8 mouse cellular contexts compared by ENCODE assay signal in the genomic region with DNA sequence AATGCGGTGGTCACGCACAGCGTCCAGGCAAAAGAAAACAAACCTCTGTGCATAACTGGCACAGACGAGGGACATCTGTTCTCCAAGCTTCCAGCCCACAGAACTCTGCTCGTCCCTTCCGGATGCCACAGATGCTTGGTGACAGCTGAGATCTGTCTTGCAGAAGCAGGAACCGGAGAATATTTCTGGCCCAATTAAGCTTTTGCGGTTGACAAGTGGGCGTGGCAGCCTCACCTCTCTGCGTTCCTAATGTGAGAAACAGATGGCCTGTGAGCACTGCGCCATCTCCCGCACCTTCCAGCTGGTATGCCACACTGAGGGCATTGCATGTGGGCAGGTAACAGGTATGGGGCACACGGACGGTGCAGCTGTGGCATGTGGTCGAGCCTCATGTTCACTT. TPM values are rescaled to one million over a fixed set of nuclear protein-coding genes. Genes with fewer than 3 reads are reported as not detected.
DNase-seq lines count a peak whose midpoint lies in the region; ATAC-seq and TF ChIP-seq lines count a peak whose summit lies in the region.

No protein-coding gene starts in this region.

- H3K27me3 ChIP-seq in forebrain, postnatal 0 days (ENCODE audit: insufficient read depth, low read length), result no peaks in the 10 kb centered on the region
- no peaks in the 10 kb centered on the region for H3K27me3 ChIP-seq in forebrain, embryonic 12.5 days
- H3K27me3 ChIP-seq in embryonic facial prominence, embryonic 14.5 days (replicated peaks; ENCODE audit: control insufficient read depth, insufficient read depth, low read length), result no peaks in the 10 kb centered on the region

- WGBS in forebrain, postnatal 0 days, result 59% methylated on average over 15 of the region's 15 CpGs
- 68% methylated on average over 15 of the region's 15 CpGs for WGBS in forebrain, embryonic 12.5 days
- WGBS in embryonic facial prominence, embryonic 14.5 days, result 35% methylated on average over 15 of the region's 15 CpGs

- intact Hi-C loops in gastrocnemius, postnatal 14 days (cut with DNase I; ENCODE audit: low total_unique reads), result no loop called here
- intact Hi-C loops in heart, postnatal 36 days (cut with DNase I), result no loop called here

- H3K4me1 ChIP-seq in forebrain, postnatal 0 days (ENCODE audit: insufficient read depth), result 0 out of 2 replicates have a peak, but pooled peaks cover 3% of the 10 kb centered on the region
- H3K4me1 ChIP-seq in forebrain, embryonic 12.5 days, result no peaks in the 10 kb centered on the region
- H3K4me1 ChIP-seq in embryonic facial prominence, embryonic 14.5 days (ENCODE audit: control insufficient read depth, insufficient read depth, low read length), result peaks cover 5% of the 10 kb centered on the region

- H3K36me3 ChIP-seq in forebrain, postnatal 0 days (ENCODE audit: insufficient read depth), result no peaks in the 10 kb centered on the region
- no peaks in the 10 kb centered on the region for H3K36me3 ChIP-seq in forebrain, embryonic 12.5 days (replicated peaks)
- H3K36me3 ChIP-seq in embryonic facial prominence, embryonic 14.5 days (ENCODE audit: control insufficient read depth, insufficient read depth, low read length), result no peaks in the 10 kb centered on the region

- ATAC-seq in forebrain, postnatal 0 days, result no peak
- ATAC-seq in forebrain, embryonic 12.5 days (ENCODE audit: low FRiP score), result no peak; the same call in 1 of the 2 replicates
- ATAC-seq in embryonic facial prominence, embryonic 14.5 days (ENCODE audit: low read depth), result peak; percentile 70
- 0 out of 2 replicates have a peak, but pooled peaks have one; percentile 34 for ATAC-seq in megakaryocyte, adult 5-6 weeks (ENCODE audit: poor library complexity, severe bottlenecking)

- no peak overlapping the region for H3K4me3 ChIP-seq in forebrain, postnatal 0 days (ENCODE audit: low read depth, low read length)
- H3K4me3 ChIP-seq in forebrain, embryonic 12.5 days (replicated peaks), result no peak overlapping the region
- no peak overlapping the region for H3K4me3 ChIP-seq in embryonic facial prominence, embryonic 14.5 days (ENCODE audit: low read depth, low read length)

- H3K27ac ChIP-seq in forebrain, postnatal 0 days (ENCODE audit: low read depth, low read length), result no peak overlapping the region
- no peak overlapping the region for H3K27ac ChIP-seq in forebrain, embryonic 12.5 days
- no peak overlapping the region for H3K27ac ChIP-seq in embryonic facial prominence, embryonic 14.5 days (replicated peaks; ENCODE audit: low read depth, low read length)

- no peak overlapping the region for H3K9ac ChIP-seq in forebrain, postnatal 0 days
- no peak overlapping the region for H3K9ac ChIP-seq in forebrain, embryonic 12.5 days
- H3K9ac ChIP-seq in embryonic facial prominence, embryonic 14.5 days (ENCODE audit: low read depth, low read length), result no peak overlapping the region

- no peaks in the 10 kb centered on the region for H3K9me3 ChIP-seq in forebrain, postnatal 0 days (ENCODE audit: low read length)
- H3K9me3 ChIP-seq in forebrain, embryonic 12.5 days, result no peaks in the 10 kb centered on the region
- H3K9me3 ChIP-seq in embryonic facial prominence, embryonic 14.5 days (ENCODE audit: control insufficient read depth, low read length), result no peaks in the 10 kb centered on the region

- no peak for TF ChIP-seq CTCF in forebrain, postnatal 0 days (IDR thresholded peaks at IDR 0.05; ENCODE audit: low read depth)

- no peak overlapping the region for H3K4me2 ChIP-seq in forebrain, postnatal 0 days (ENCODE audit: low read depth)
- H3K4me2 ChIP-seq in forebrain, embryonic 12.5 days, result no peak overlapping the region
- H3K4me2 ChIP-seq in embryonic facial prominence, embryonic 14.5 days (ENCODE audit: low read depth, low read length), result 0 out of 2 replicates have a peak overlapping the region, but pooled peaks have one; percentile 7

- DNase-seq in forebrain, postnatal 0 days, result peak; percentile 28
- peak; percentile 84 for DNase-seq in embryonic facial prominence, embryonic 14.5 days (ENCODE audit: low spot score)
- peak; percentile 12 for DNase-seq in layer of hippocampus, adult 9-10 months (ENCODE audit: low spot score)
- DNase-seq in gastrocnemius, postnatal 14 days, result no peak
- no peak for DNase-seq in heart, postnatal 36 days
- DNase-seq in adrenal gland, postnatal 10 days, result no peak

RNA-seq across cellular contexts. Expression of gene Stum, which starts 27.1 kb away (rescaled TPM):
- 59.7 and 80.7 TPM in 2 replicates for total RNA-seq in forebrain, postnatal 0 days (2014; rRNA removed)
- 15.2 and 16.7 TPM in 2 replicates for polyA plus RNA-seq in forebrain, postnatal 0 days (2015; fragmentation: Nextera tagmentation; extraction: Ambion mirVana)
- 0.44 and 0.66 TPM in 2 replicates for polyA plus RNA-seq in forebrain, embryonic 12.5 days (2016; fragmentation: Nextera tagmentation; extraction: Ambion mirVana)
- 4.0 and 5.3 TPM in 2 replicates for polyA plus RNA-seq in embryonic facial prominence, embryonic 14.5 days (2014; fragmentation: Nextera tagmentation; extraction: Ambion mirVana)
- total RNA-seq in megakaryocyte, adult 5-6 weeks (2015), result not detected in 2 replicates
- total RNA-seq in megakaryocyte, adult 5-6 weeks (2017), result not detected in 2 replicates
- total RNA-seq in gastrocnemius, postnatal 14 days (2021), result 1 to 10 TPM; 1.2 TPM
- total RNA-seq in heart, postnatal 36 days (2021), result 1 to 10 TPM; 1.3 to 1.8 TPM
- 1 to 10 TPM; 1.1 to 1.5 TPM for total RNA-seq in adrenal gland, postnatal 10 days (2021)

RNA-seq across cellular contexts. Expression of gene Parp1, which starts 58.3 kb away (rescaled TPM):
- total RNA-seq in forebrain, postnatal 0 days (2014; rRNA removed), result 92.2 and 95.3 TPM in 2 replicates
- polyA plus RNA-seq in forebrain, postnatal 0 days (2015; fragmentation: Nextera tagmentation; extraction: Ambion mirVana), result 51.6 and 57.5 TPM in 2 replicates
- 241 and 255 TPM in 2 replicates for polyA plus RNA-seq in forebrain, embryonic 12.5 days (2016; fragmentation: Nextera tagmentation; extraction: Ambion mirVana)
- polyA plus RNA-seq in embryonic facial prominence, embryonic 14.5 days (2014; fragmentation: Nextera tagmentation; extraction: Ambion mirVana), result 90.5 and 103 TPM in 2 replicates
- total RNA-seq in megakaryocyte, adult 5-6 weeks (2015), result 38.4 and 41.6 TPM in 2 replicates
- total RNA-seq in megakaryocyte, adult 5-6 weeks (2017), result 97.3 and 107 TPM in 2 replicates
- 10 to 100 TPM; 51.9 to 53.6 TPM for total RNA-seq in gastrocnemius, postnatal 14 days (2021)
- 10 to 100 TPM; 61.6 to 73.8 TPM for total RNA-seq in heart, postnatal 36 days (2021)
- 100 to 1,000 TPM in 1 of 2 experiments, 10 to 100 TPM in 1; 77.7 to 101 TPM for total RNA-seq in adrenal gland, postnatal 10 days (2021)

Comparison
In these comparisons a context has a peak if more than half of its experiments do, and no peak if none do; other contexts are left out.
1. ATAC-seq: peak in embryonic facial prominence, embryonic 14.5 days (single experiment) and megakaryocyte, adult 5-6 weeks (single experiment); none in forebrain, postnatal 0 days (single experiment) and forebrain, embryonic 12.5 days (single experiment).
2. DNase-seq: peak in forebrain, postnatal 0 days (single experiment), embryonic facial prominence, embryonic 14.5 days (single experiment) and layer of hippocampus, adult 9-10 months (single experiment); none in gastrocnemius, postnatal 14 days (single experiment), heart, postnatal 36 days (0 of 2) and adrenal gland, postnatal 10 days (single experiment).
3. RNA of gene Stum, which starts 27.1 kb away (total RNA-seq): 59.7 to 80.7 TPM in forebrain, postnatal 0 days; 1.3 to 1.8 TPM in heart, postnatal 36 days, 1.1 to 1.5 TPM in adrenal gland, postnatal 10 days, 1.2 TPM in gastrocnemius, postnatal 14 days and not detected in megakaryocyte, adult 5-6 weeks; every median in the first group is over 10 times any median in the second.